Mouse (Mus musculus): ENCODE measurements around the gene Sars. TPM values are rescaled to one million over a fixed set of nuclear protein-coding genes. Genes with fewer than 3 reads are reported as not detected.

Sars gene
- polyA plus RNA-seq, 1 experiment from 2014 or later: 81.3 TPM

DNA sequence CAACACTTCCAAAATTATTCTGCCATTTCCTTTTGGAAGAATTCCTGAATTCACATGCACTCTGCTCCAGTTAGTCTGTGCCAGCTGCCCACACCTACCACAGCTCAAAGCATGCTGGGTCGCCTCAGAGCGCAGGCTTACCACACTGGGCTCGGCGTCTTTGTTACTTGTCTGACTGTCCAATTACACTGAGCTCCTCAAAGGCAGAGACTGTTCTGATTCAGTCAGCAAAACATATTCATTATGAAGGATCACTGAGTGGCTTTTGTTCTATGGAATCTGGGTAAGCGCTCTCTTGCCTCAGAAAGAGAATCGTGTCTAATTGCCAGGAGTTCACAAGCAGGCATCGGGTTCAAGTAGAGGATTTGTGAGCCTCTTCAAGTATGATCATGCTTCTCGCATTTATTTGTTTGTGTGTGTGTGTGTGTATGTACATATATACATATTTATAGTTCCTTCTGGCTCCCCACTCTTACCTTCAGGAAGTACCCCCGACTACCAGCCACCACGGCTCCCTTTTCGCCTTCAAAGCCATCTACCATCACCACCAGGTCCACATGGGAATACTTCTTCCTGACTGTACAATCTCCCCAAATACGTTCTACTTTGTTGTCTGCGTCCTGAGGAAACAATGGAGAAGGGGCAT, 12.3 kb downstream of the Sars start:
- DNase-seq (ENCODE audit: low spot score): no peak
- Histone ChIP-seq H3K4me3 (ENCODE audit: low read depth, low read length) (no peak overlapping the region), H3K27ac (ENCODE audit: low read length) (no peak overlapping the region), H3K9me3 (ENCODE audit: low read length) (no peaks in the 10 kb centered on the region), H3K4me2 (replicated peaks; ENCODE audit: low read depth, low read length) (no peak overlapping the region), H3K4me1 (ENCODE audit: insufficient read depth, low read depth, low read length) (no peaks in the 10 kb centered on the region), H3K9ac (replicated peaks; ENCODE audit: low read depth) (no peak overlapping the region), H3K27me3 (replicated peaks; ENCODE audit: insufficient read depth, low read length) (no peaks in the 10 kb centered on the region), H3K36me3 (ENCODE audit: insufficient read depth, low read length) (peaks cover 43% of the 10 kb centered on the region; the same call in 1 of the 2 replicates)
- TF ChIP-seq CTCF (IDR thresholded peaks at IDR 0.05): no peak
- TF ChIP-seq EP300 (IDR thresholded peaks at IDR 0.05): no peak
- WGBS: 88% methylated on average over 13 of the region's 13 CpGs
- ATAC-seq: no peak

DNA sequence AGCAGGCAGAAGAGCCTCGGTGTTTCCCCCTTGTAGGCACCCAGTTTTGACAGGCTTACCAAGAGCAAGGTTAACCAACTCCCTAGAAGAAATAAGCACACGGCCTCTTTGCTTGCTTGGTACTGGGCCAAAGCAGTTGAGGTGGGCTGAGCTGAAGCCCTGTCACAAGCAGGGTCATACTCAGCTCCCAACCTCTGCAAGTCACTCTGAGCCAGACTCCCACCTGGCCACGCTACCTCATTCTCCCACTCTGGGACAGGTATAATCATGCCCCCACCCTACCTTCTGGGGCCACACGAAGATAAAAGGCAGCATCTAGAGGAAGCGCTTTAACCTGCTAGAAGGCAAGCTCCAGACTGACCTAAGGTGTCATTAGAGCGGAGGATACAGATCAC, 19.4 kb downstream of the Sars start:
- DNase-seq (ENCODE audit: low spot score): no peak
- H3K4me3 ChIP-seq (ENCODE audit: low read depth, low read length): no peak overlapping the region
- ATAC-seq: no peak
- H3K4me2 ChIP-seq (replicated peaks; ENCODE audit: low read depth, low read length): no peak overlapping the region
- no peak overlapping the region for H3K27ac ChIP-seq (ENCODE audit: low read length)
- peaks cover 8% of the 10 kb centered on the region for H3K4me1 ChIP-seq (ENCODE audit: insufficient read depth, low read depth, low read length)
- H3K27me3 ChIP-seq (replicated peaks; ENCODE audit: insufficient read depth, low read length): no peaks in the 10 kb centered on the region
- H3K9me3 ChIP-seq (ENCODE audit: low read length): no peaks in the 10 kb centered on the region
- H3K9ac ChIP-seq (replicated peaks; ENCODE audit: low read depth): no peak overlapping the region
- no peak for TF ChIP-seq EP300 (IDR thresholded peaks at IDR 0.05)
- no peak for TF ChIP-seq CTCF (IDR thresholded peaks at IDR 0.05)
- H3K36me3 ChIP-seq (ENCODE audit: insufficient read depth, low read length): peaks cover 24% of the 10 kb centered on the region
- WGBS: 86% methylated on average over 6 of the region's 6 CpGs

DNA sequence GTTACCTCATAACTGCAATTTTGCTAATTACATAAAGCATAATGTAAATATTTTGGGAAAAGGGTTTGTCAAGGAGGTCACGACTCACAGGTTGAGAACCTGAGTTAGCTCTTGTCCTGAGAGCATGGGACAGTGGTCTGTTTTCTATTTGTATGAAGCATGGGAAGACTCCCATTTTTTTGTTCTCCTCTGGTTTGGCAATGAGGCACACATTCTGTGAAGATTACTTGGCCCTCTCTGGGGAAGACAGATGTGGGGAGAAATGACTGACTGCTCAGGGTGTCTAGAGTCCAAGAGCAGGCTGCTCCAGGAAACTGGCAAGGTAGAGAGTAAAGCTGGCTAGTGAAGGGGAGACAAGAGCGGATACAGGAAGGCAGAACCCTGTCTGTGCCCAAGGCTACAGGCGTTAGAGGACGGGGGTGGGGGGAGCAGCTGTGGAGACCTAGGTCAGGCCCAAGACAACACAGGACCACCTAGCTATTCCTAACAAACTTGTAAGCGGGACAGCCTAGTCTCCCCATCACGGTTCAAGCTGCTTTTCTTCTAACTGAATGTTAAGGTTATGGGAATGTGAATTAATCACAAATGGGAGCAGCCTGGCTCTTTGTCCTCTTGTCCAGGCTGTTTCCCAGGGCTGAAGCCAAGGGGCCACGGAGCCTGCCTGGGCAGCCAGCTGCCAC, 19.9 kb downstream of the Sars start:
- H3K27ac ChIP-seq (ENCODE audit: low read length): no peak overlapping the region
- peaks cover 24% of the 10 kb centered on the region for H3K36me3 ChIP-seq (ENCODE audit: insufficient read depth, low read length)
- H3K4me3 ChIP-seq (ENCODE audit: low read depth, low read length): no peak overlapping the region
- no peaks in the 10 kb centered on the region for H3K9me3 ChIP-seq (ENCODE audit: low read length)
- DNase-seq (ENCODE audit: low spot score) (no peak), ATAC-seq (no peak)
- H3K4me2 ChIP-seq (replicated peaks; ENCODE audit: low read depth, low read length): no peak overlapping the region
- H3K4me1 ChIP-seq (ENCODE audit: insufficient read depth, low read depth, low read length): peaks cover 8% of the 10 kb centered on the region
- TF ChIP-seq CTCF (IDR thresholded peaks at IDR 0.05): no peak
- no peak for TF ChIP-seq EP300 (IDR thresholded peaks at IDR 0.05)
- 82% methylated on average over 7 of the region's 7 CpGs for WGBS
- H3K27me3 ChIP-seq (replicated peaks; ENCODE audit: insufficient read depth, low read length): no peaks in the 10 kb centered on the region
- no peak overlapping the region for H3K9ac ChIP-seq (replicated peaks; ENCODE audit: low read depth)

DNA sequence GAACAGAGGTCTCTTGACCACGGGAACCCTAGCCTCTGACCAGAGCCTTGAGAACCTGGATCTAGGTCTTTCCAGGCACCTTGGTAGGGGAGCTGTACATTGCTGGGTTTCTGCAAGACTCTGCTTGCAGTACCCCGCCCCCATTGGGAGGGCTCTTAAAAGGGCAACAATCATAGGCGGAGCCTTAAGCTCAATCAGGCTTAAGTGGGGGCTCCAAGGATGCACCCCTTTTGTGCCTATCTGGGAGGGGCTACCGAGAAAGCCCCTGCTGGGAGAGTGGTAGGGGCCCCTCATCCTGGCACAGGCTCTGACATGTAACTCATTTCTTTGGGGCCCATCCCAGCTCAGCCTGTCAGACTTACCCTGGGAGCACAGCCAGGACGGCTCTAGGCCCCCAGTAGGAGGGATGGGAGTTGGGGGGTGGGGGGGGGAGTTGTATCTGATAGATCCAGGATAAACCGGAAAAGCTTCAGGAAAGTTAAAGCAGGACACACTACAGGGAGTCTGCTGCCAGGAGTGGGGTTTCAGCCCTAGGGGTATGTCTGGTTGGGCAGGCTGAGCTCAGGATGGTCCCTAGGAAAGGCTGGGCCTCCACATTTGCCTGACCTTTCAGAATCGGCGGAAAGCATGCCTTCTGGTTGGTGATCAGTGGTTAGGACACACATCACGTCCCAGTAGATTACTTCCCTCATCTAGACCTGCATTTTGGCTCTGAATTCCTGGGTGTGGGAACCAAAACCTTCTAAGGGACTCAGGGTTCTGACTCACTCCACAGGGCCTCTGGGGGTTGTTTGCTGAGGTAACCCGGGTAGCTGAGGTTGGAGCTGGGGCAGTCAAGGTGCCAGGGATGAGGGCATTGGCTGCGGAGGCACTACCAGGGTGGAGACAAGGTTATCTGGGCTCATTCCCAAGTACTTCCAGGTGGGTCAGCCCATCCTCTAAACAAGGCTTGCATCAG, 20.9 kb downstream of the Sars start:
- peaks cover 8% of the 10 kb centered on the region for H3K4me1 ChIP-seq (ENCODE audit: insufficient read depth, low read depth, low read length)
- H3K4me2 ChIP-seq (replicated peaks; ENCODE audit: low read depth, low read length): 0 out of 2 replicates have a peak overlapping the region, but pooled peaks have one; percentile 5
- no peaks in the 10 kb centered on the region for H3K9me3 ChIP-seq (ENCODE audit: low read length)
- no peak for TF ChIP-seq CTCF (IDR thresholded peaks at IDR 0.05)
- no peak for TF ChIP-seq EP300 (IDR thresholded peaks at IDR 0.05)
- H3K27me3 ChIP-seq (replicated peaks; ENCODE audit: insufficient read depth, low read length): no peaks in the 10 kb centered on the region
- no peak overlapping the region for H3K4me3 ChIP-seq (ENCODE audit: low read depth, low read length)
- DNase-seq (ENCODE audit: low spot score) (peak; percentile 64), ATAC-seq (peak; percentile 66)
- WGBS: 16% methylated on average over 11 of the region's 11 CpGs
- no peak overlapping the region for H3K27ac ChIP-seq (ENCODE audit: low read length)
- peaks cover 24% of the 10 kb centered on the region for H3K36me3 ChIP-seq (ENCODE audit: insufficient read depth, low read length)
- H3K9ac ChIP-seq (replicated peaks; ENCODE audit: low read depth): no peak overlapping the region

DNA sequence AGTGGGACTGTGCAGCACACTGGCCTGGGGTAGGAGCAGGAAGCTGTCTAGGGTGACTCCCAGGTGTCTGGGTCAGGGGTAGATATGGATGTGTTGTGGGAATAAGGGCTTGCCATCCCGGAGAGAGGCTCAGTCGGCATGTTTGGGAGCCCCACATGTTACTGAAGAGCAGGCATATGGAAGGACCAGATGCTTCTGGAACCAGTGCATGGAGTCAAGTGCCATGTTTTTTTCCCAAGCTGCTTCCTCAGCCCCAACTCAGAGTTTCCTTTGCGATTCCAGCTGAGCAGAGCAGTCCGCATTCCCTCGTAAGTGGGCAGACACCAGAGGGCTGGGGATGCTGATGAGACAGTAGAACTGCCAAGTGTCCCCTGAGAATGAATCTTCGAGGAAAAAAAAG, 22.0 kb downstream of the Sars start:
- WGBS: 38% methylated on average over 6 of the region's 6 CpGs
- Histone ChIP-seq H3K4me2 (replicated peaks; ENCODE audit: low read depth, low read length) (no peak overlapping the region), H3K9ac (replicated peaks; ENCODE audit: low read depth) (no peak overlapping the region)

DNA sequence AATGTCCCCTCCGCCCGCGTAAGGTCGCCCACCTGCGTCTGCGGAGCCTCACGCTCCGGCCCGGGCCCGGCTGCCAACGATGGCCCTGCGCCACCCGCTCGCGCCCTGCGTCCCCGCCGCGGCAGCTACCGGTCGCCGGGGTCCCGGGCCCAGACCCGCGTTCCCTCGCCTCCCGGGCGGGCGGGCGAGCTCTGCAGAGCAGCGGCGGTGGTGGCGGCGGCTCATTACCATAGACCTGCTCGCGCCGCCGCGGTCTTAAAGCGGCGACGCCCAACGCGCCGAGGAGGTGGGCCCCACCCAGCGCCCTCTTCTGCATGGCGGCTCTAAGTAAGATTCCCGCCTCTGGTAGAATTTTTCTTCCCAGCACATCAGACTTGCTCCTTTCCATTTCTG, 29.2 kb downstream of the Sars start:
- under 1% methylated on average over 44 of the region's 48 CpGs for WGBS
- H3K4me3 ChIP-seq (ENCODE audit: low read depth, low read length): peak overlapping the region; percentile 56
- no peaks in the 10 kb centered on the region for H3K36me3 ChIP-seq (ENCODE audit: insufficient read depth, low read length)
- H3K4me1 ChIP-seq (ENCODE audit: insufficient read depth, low read depth, low read length): peaks cover 8% of the 10 kb centered on the region; the same call in 1 of the 2 replicates
- no peak for TF ChIP-seq EP300 (IDR thresholded peaks at IDR 0.05)
- TF ChIP-seq CTCF (IDR thresholded peaks at IDR 0.05): no peak; the same call in 1 of the 2 replicates
- H3K9me3 ChIP-seq (ENCODE audit: low read length): no peaks in the 10 kb centered on the region
- peak overlapping the region; percentile 100 for H3K4me2 ChIP-seq (replicated peaks; ENCODE audit: low read depth, low read length)
- H3K9ac ChIP-seq (replicated peaks; ENCODE audit: low read depth): peak overlapping the region; percentile 41; the same call in 1 of the 2 replicates
- peak; percentile 85 for ATAC-seq
- no peaks in the 10 kb centered on the region; the same call in 1 of the 2 replicates for H3K27me3 ChIP-seq (replicated peaks; ENCODE audit: insufficient read depth, low read length)
- DNase-seq (ENCODE audit: low spot score): peak; percentile 88
- H3K27ac ChIP-seq (ENCODE audit: low read length): no peak overlapping the region

More for the DNA sequence above, 22.0 kb downstream of the Sars start:
- H3K9me3 ChIP-seq (ENCODE audit: low read length): no peaks in the 10 kb centered on the region
- H3K27me3 ChIP-seq (replicated peaks; ENCODE audit: insufficient read depth, low read length): no peaks in the 10 kb centered on the region
- no peak overlapping the region for H3K4me3 ChIP-seq (ENCODE audit: low read depth, low read length)
- ATAC-seq: no peak
- DNase-seq (ENCODE audit: low spot score): no peak
- H3K4me1 ChIP-seq (ENCODE audit: insufficient read depth, low read depth, low read length): peaks cover 8% of the 10 kb centered on the region
- no peak overlapping the region for H3K27ac ChIP-seq (ENCODE audit: low read length)
- H3K36me3 ChIP-seq (ENCODE audit: insufficient read depth, low read length): peaks cover 19% of the 10 kb centered on the region
- no peak for TF ChIP-seq EP300 (IDR thresholded peaks at IDR 0.05)
- no peak for TF ChIP-seq CTCF (IDR thresholded peaks at IDR 0.05)
